Mouse (Mus musculus): Measurements from ENCODE around the gene Gm6309. TPM values are rescaled to one million over a fixed set of nuclear protein-coding genes. Genes with fewer than 3 reads are reported as not detected.

The Gm6309 gene
- total RNA-seq, 2 experiments from 2014 or later = not detected

Other genes with a start within 250 kb of the Gm6309 start
- gene Cyp3a25, start 161.1 kb downstream of the Gm6309 start, total RNA-seq (2021) = not detected
- gene Cyp3a59, start 91.5 kb downstream of the Gm6309 start, total RNA-seq (2021) = not detected
- gene Gm5565, start 10.2 kb downstream of the Gm6309 start, total RNA-seq (2021) = not detected
- gene 1700001J03Rik, start 14.6 kb upstream of the Gm6309 start, total RNA-seq (2021) = under 1 TPM in 1 of 2 experiments, not detected in 1; 0.83 TPM
- 10 to 100 TPM; 69.7 to 70.1 TPM for gene Rnf6, start 50.8 kb upstream of the Gm6309 start, total RNA-seq (2021)
- gene Cdk8, start 60.5 kb upstream of the Gm6309 start, total RNA-seq (2021) = 10 to 100 TPM; 39.5 to 51.3 TPM
- 10 to 100 TPM; 90.2 to 95.3 TPM for gene Wasf3, start 214.3 kb upstream of the Gm6309 start, total RNA-seq (2021)